Mouse (Mus musculus) midbrain, postnatal 0 days (tissue): ENCODE measurements at regions not wholly inside any gene's neighbourhood (a gene's known extent, or its start where the extent isn't known, plus 50 kb on each side); places are given as distances from the start of the nearest gene placed in this dataset.

Experiments used
- ATAC-seq: fragments of 200-750 bp; cut with Nextera tagmentation; 2 replicates; pipeline ENCODE4 v1.8.0; 2017; ENCODE audit warnings: moderate number of reproducible peaks, mild to moderate bottlenecking, moderate TSS enrichment, moderate library complexity; ENCODE audit not compliant: low FRiP score
- DNase-seq: peaks from one replicate; pipeline ENCODE4 v3.0.0-alpha.2; 2015; ENCODE audit warnings: low spot score
- H3K27ac ChIP-seq: fragments of 300-500 bp; sonication (generic); 2 replicates; pipeline ENCODE4 v1.5.1; 2014; ENCODE audit warnings: low read depth, mild to moderate bottlenecking, low read length, mixed read lengths
- H3K27me3 ChIP-seq: fragments of 300-500 bp; sonication (generic); 2 replicates; pipeline ENCODE4 v1.6.1; 2014; ENCODE audit warnings: low read length, control low read depth, mixed read lengths; ENCODE audit not compliant: insufficient read depth
- H3K36me3 ChIP-seq: fragments of 300-500 bp; sonication (generic); 2 replicates; pipeline ENCODE4 v1.6.1; 2014; ENCODE audit warnings: low read length, control low read depth, mixed read lengths; ENCODE audit not compliant: insufficient read depth
- H3K4me1 ChIP-seq: fragments of 300-500 bp; sonication (generic); 2 replicates; pipeline ENCODE4 v1.6.1; 2014; ENCODE audit warnings: mild to moderate bottlenecking, control low read depth, antibody characterized with exemption, low read length, mixed read lengths; ENCODE audit not compliant: insufficient read depth
- H3K4me2 ChIP-seq: fragments of 300-500 bp; sonication (generic); 2 replicates; pipeline ENCODE4 v1.6.1; 2014; ENCODE audit warnings: low read depth, mild to moderate bottlenecking, low read length, mixed read lengths; ENCODE audit not compliant: poor library complexity, severe bottlenecking
- H3K4me3 ChIP-seq: fragments of 300-500 bp; sonication (generic); 2 replicates; pipeline ENCODE4 v1.5.1; 2014; ENCODE audit warnings: low read depth, mild to moderate bottlenecking, low read length, moderate library complexity
- H3K9ac ChIP-seq: fragments of 300-500 bp; sonication (generic); replicated peaks from 2 replicates; pipeline ENCODE4 v1.6.1; 2014; ENCODE audit warnings: mild to moderate bottlenecking, low read length, moderate library complexity, mixed read lengths; ENCODE audit not compliant: poor library complexity, severe bottlenecking
- H3K9me3 ChIP-seq: fragments of 300-500 bp; sonication (generic); 2 replicates; pipeline ENCODE4 v1.6.1; 2016; ENCODE audit warnings: low read length, control low read depth
- CTCF ChIP-seq: IDR thresholded peaks from 2 replicates; pipeline ENCODE4 v1.5.1; 2016; ENCODE audit warnings: antibody characterized with exemption, mild to moderate bottlenecking
- WGBS: fragments of 180-500 bp; shearing (Covaris S2); extraction: QIAGEN DNeasy Blood & Tissue Kit; methylation state at CpG from one replicate; pipeline ENCODE4 v1.1.7; 2014; 5-methylcytosine and 5-hydroxymethylcytosine counted together

DNA sequence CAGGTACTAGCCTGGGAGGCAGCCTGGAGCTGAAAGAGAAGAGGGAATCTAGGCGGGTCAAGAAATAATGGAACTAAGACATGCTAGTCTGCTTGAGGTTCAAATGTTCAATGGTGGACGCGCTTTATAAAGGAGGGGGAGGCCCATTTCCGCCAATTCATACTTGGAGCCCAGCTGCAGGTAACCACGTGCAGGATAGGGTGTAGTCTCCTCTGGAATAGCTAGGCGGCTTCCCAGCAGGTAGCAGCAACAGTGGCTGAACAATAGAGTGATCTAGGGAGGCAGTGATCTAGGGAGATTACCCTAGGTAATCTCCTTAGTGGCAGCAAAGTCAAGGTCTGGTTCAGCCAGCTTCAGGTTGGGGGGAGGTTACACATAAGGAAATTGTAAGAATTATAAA lies 134.6 kb downstream of the Sh2d4b start:
- no peak for ATAC-seq
- WGBS, result 49% methylated on average over 6 of the region's 6 CpGs
- no peak for TF ChIP-seq CTCF
- Histone ChIP-seq H3K9ac (no peak overlapping the region), H3K27ac (no peak overlapping the region), H3K9me3 (no peaks in the 10 kb centered on the region), H3K4me3 (no peak overlapping the region), H3K4me2 (no peak overlapping the region), H3K27me3 (no peaks in the 10 kb centered on the region), H3K36me3 (no peaks in the 10 kb centered on the region), H3K4me1 (no peaks in the 10 kb centered on the region)
- DNase-seq, result no peak

DNA sequence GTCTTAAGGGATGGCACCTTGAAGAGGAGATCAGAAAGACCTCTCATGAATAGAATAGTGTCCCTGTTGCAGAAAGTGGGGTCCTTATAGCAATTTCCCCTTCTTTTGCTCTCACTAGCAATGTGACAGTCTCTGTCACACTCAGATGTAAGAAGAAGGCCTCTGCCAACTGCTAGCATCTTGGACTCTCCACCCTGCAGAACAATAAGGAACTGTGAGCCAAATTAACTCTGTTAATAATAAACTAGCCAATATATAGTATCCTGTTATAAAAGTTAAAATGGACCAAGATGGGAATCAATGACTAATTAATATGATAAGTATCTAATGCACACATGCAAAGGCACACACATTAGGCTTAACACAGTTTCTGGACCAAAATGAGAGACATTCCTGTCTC lies 152.5 kb downstream of the Sh2d4b start:
- H3K9ac ChIP-seq, result no peak overlapping the region
- no peak for TF ChIP-seq CTCF
- no peak overlapping the region for H3K4me3 ChIP-seq
- no peaks in the 10 kb centered on the region for H3K27me3 ChIP-seq
- ATAC-seq (no peak), DNase-seq (no peak)
- H3K9me3 ChIP-seq, result no peaks in the 10 kb centered on the region
- H3K4me1 ChIP-seq, result no peaks in the 10 kb centered on the region
- no peak overlapping the region for H3K27ac ChIP-seq
- no peak overlapping the region for H3K4me2 ChIP-seq
- H3K36me3 ChIP-seq, result no peaks in the 10 kb centered on the region

DNA sequence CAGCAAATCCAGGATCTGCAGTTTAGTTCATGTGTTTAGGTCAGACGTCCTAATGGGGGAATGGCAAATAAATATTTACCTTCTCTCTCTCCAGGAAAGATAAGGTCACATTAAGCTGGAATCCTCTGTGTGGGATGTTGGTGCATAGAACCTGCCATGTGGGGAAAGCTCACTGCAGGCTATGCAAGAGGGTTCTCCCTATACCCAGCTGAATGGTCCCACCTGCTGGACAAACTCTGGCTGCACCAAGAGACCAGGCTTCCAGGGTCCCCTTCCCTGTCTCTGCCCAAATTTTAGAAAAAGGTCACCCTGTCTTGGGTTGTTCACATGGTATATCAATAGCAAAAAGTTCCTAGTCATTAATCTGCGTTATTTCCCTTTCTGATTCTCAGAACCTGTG lies 161.2 kb downstream of the Sh2d4b start:
- Histone ChIP-seq H3K9ac (no peak overlapping the region), H3K9me3 (no peaks in the 10 kb centered on the region), H3K27me3 (no peaks in the 10 kb centered on the region), H3K27ac (no peak overlapping the region), H3K4me3 (no peak overlapping the region), H3K4me1 (no peaks in the 10 kb centered on the region), H3K36me3 (no peaks in the 10 kb centered on the region), H3K4me2 (no peak overlapping the region)
- no peak for TF ChIP-seq CTCF
- ATAC-seq (no peak), DNase-seq (no peak)
- WGBS, result 76% methylated on average over 2 of the region's 2 CpGs

DNA sequence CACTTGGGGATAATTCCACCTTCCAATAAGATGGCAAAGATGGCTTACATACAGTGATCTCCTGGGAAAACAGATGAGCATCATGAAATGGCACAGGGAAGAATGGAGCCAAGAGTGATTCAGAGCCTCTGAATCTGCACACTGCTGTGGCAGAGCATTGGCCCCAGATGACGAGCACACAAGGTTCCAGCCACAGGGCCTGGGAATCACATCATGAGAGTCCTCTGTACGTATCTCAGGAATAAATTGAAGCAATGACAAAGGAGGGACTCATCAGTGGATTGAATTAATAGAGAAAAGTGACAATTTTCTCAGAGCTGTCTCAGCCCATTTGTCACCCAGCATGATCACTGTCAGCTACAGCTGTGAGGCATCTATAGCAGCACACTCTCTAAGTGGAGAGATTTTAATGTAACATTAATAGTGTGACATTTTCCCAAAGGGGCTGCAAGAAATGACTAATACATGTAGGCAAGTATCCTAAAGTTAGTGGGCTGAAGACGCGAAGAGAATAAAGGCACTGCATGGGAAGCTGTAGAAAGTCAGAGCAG lies 184.0 kb downstream of the Sh2d4b start:
- no peak overlapping the region for H3K4me2 ChIP-seq
- H3K4me3 ChIP-seq, result no peak overlapping the region

DNA sequence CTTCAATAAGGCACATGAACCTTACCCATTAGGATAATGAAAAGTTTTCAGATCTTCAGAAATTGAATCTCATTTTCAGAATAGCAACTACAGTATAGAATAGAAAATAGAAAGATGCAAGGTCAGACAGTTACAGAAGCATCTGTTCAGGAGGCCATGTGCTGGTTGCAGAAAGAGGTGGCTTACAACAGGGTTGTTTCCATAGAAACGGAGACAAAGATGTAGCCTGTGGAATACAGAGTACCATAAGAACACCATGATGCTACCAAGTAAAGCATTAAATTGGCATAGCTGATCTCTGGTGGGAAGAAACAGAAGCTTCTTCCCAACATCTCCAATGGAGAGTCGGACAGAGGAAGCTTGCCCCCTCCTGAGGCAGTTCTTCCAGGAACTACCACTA lies 185.6 kb downstream of the Sh2d4b start:
- Histone ChIP-seq H3K9ac (no peak overlapping the region), H3K27ac (no peak overlapping the region), H3K4me2 (no peak overlapping the region), H3K36me3 (no peaks in the 10 kb centered on the region), H3K9me3 (no peaks in the 10 kb centered on the region), H3K4me3 (no peak overlapping the region), H3K4me1 (no peaks in the 10 kb centered on the region), H3K27me3 (no peaks in the 10 kb centered on the region)
- WGBS, result 80% methylated on average over 2 of the region's 2 CpGs
- no peak for TF ChIP-seq CTCF
- ATAC-seq (0 out of 2 replicates have a peak, but pooled peaks have one; percentile 62), DNase-seq (peak; percentile 14)

More for the DNA sequence above, 184.0 kb downstream of the Sh2d4b start:
- Histone ChIP-seq H3K4me1 (no peaks in the 10 kb centered on the region), H3K9me3 (no peaks in the 10 kb centered on the region), H3K27ac (no peak overlapping the region), H3K27me3 (no peaks in the 10 kb centered on the region), H3K36me3 (no peaks in the 10 kb centered on the region), H3K9ac (no peak overlapping the region)
- no peak for TF ChIP-seq CTCF
- DNase-seq (peak; percentile 18), ATAC-seq (no peak)
- WGBS, result 58% methylated on average over 4 of the region's 4 CpGs

DNA sequence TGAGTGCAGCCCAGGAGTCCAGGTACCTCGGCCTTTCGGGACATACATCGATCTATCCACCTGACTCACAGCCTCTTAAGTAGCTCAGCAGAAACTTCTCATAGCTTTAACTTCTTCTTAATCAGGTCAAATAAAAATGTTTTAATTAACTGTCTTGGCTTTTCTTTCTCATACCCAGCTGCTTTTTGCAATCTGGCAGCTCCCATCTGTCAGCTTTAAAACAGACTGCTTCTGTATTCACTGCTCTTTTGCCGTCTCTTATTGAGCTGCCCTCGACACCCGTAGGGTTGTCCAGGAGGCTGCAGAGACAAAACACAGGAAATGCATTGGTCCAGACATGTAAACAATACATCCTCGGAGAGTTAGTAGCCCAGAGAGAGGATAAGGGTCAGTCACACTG lies 189.6 kb downstream of the Sh2d4b start:
- no peaks in the 10 kb centered on the region for H3K4me1 ChIP-seq
- no peaks in the 10 kb centered on the region for H3K9me3 ChIP-seq
- no peak overlapping the region for H3K4me3 ChIP-seq
- 60% methylated on average over 7 of the region's 7 CpGs for WGBS
- no peak for ATAC-seq
- no peak overlapping the region for H3K9ac ChIP-seq
- no peak for TF ChIP-seq CTCF
- H3K27ac ChIP-seq, result no peak overlapping the region
- H3K36me3 ChIP-seq, result no peaks in the 10 kb centered on the region
- DNase-seq, result peak; percentile 11
- H3K4me2 ChIP-seq, result no peak overlapping the region
- no peaks in the 10 kb centered on the region for H3K27me3 ChIP-seq
